Mouse (Mus musculus) urinary bladder, adult 2 months (tissue): Measurements from ENCODE around the gene Elmo1. TPM values are rescaled to one million over a fixed set of nuclear protein-coding genes. Genes with fewer than 3 reads are reported as not detected.

Experiments used
- DNase-seq: peaks from one replicate; pipeline ENCODE4 v3.0.0; 2022; ENCODE audit warnings: low spot score
- polyA plus RNA-seq: library from polyadenylated mRNA; depleted of rRNA; stranded (reverse); fragments of >200 nt; gene quantifications from 2 replicates; pipeline ENCODE4 v1.2.3, GENCODE M21; 2012

The Elmo1 gene
- polyA plus RNA-seq, 1 experiment = 9.8 TPM

DNA sequence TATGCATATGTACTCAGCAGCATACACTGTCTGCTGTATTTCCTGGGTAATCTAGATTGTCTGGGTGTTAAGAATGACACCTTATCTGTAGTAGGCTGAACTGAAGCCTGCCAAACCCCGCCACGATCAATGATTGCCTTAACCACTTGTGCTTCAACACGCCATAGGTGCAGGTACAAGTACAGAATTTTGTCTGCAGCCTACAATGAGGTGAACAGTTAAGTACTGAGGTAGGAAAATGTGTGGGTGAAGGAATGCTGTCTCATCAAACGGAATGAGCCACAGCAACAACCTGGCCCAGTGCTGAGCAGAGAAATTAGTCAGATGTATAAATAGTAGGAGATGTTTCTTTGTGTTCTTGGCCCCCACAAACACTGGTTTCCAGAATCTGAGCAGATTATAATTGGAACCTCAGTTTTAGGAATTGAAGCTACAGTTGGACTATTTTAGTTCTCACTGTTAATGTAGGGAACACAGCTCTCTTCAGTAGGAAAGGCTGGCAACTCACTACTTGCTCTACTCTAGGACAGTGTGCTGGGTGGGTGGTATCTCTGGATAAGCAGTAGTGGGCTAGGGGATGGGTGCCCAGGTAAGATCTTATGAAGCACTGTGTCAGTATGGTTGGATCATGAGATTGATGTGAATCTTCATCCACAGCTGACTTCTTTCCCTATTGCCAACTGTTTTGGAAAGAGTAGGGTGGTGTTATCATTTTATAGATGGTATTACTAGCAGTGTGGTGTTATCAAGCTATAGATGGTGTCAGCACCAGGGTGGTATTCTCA is 4.7 kb downstream of the Elmo1 start:
- no peak for DNase-seq

DNA sequence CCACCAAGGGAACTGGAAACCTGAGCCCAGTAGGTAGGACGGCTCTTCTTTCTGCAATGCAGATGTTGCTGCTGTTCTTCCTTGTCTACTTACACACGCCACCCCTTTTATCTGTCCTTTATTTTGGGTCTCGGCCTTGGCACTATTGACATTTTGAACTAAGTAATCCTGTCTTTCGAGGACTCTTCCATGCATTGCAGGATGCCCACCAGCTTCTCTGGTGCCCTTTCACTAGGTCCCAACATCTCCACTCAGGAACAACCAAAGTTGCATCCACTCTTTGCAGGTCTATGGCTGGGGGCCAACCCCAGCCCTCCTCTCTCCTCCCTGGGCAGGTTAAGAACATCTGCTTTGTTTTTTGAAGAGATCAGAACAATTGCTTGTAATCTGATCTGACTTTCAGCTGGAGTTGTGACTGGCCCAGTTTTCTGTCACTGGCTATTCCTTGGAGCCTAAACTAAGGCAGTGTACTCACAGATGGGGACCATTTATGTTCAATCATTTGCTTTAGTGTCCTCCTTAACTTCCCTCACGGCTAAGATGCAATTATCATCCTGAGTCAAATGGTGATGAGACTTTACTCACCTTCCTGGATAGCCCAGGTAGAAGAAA is 6.7 kb downstream of the Elmo1 start:
- no peak for DNase-seq

DNA sequence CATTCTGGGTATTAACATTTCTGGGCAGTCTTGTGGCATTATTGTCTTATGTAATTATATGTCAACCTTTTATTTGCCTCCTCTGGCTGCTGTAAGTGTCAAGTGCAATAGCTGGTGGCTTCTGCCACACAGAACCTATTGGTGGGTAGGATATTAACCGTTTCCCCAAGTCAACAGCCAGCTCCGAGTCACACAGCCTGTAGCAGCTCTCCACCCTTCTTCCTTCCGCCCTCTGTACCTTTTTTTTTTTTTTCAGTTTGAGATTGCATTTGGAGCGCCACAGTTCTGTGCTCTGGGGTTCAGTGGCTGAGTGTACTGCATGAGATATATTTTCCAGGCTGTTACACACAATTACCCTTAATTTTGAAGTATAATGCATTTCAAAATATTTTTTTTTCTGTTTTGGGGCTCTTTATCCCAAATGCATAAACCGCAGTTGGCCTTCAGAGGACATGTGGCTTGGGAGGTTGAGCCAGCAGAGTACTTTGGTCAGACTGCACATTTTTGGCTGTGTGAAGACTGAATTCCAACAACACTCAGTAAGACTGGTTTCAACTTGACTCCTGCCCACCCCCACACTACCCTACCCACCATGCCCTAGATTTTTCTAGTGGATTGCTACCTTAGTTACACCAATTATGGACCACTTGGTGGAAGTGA is 7.7 kb downstream of the Elmo1 start:
- no peak for DNase-seq

DNA sequence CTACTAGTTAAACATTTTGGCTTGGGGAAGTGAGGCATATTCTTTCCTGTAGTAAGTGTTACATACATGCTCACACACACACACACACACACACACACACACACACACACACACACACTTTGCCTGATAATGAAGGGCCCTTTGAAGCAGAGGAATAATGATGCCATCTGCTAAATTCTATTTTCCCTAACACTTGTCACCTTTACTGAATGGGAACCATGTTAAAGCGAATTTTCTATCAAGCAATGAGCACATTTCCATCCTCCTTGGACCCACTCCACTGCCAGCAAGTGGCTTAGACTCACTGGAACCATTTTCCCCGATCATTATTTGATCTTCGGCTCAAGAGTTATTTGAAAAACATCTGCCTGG is 8.2 kb downstream of the Elmo1 start:
- no peak for DNase-seq

DNA sequence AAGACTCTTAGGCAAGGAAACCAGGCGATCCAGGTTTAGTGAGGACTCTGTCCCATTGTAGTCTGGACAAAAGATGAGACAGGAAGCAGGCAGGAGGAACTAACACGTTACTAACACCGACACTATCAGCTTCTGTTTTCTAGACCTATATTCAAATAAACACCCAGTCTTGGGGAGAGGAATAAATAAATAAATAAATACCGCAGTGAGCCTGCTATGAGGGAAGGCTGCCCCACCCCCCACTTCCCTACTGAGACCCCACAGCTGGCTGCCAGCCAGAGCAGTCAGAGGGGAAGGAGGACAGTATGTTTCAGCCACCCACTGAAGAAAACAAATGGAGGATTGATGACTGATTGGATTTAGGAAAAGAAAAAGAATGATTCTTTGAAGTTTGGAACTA is 9.2 kb downstream of the Elmo1 start:
- DNase-seq = no peak

DNA sequence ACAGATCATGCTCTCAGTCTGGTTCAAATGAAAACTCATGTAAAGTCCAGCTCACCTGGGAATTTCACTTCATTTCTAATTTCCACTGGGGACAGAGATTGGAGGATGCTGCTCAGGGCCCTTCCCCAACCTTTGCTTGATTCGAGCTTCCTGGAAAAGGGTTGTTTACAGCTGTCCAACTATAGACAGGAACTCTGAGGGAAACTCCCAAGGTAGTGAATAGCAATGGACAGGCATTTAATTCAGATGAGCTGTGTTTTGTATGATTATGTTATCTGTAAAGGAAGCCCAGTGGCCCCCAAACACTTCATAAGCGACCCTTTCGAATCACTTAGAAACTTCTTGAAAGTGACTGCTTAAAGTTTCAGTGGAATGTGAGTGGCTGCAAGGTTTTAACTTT is 10.0 kb downstream of the Elmo1 start:
- no peak for DNase-seq

DNA sequence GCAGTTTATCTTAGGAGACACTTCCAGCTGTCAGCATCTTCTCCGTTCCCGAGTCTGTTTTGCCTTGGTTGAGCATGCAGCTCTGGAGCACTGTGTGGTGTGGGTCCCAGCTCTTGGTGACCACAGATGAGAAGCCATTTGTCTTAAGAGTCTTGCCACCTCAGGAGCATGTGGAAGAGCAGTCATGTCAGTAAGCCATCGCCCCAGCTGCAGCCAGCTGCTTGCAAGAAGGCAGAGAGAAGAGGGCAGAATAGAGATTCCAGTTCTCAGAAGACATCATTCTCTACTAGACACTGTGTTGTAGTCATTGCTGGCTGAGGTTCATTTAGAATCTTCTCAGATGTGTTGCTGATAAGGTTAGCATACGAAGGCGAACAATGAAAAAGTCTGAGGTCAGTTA is 11.3 kb downstream of the Elmo1 start:
- no peak for DNase-seq

DNA sequence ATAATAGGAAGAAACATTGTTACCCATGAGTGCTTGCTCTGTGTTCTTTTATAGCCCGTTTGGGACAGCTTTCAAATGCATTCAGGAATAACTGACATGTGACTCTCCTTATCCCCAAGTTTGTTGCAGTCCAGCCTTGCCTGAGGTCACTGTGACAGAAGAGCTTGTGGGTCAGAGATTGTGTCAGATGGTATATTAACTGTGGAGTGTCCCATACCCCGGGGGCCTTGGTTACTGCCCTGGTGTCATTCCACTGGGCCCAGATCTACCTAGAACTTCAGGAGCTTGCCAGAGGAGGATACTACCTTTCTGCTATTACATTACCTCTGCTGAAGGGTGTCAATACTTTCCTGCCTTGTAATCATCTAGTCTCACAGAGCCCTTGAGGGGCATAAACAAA is 14.4 kb downstream of the Elmo1 start:
- DNase-seq = no peak

DNA sequence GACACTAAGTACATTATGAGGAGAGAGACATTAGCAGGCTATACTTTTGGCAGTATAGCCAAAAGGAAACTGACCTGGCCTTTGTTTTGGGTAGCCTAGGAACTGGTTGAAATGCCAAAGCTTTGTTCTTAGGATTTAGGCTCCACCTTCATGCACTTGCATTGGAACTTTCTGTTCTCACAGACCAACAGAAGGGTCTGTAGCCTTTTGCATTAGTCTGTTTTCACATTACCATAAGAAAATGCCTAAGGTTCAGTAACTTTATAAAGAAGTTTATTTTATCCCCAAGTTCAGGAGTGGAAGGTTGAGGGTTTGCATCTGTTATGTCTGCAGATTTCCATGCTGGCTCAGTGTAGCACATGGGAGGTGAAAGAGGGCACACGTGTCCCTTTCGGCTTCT is 15.6 kb downstream of the Elmo1 start:
- no peak for DNase-seq

DNA sequence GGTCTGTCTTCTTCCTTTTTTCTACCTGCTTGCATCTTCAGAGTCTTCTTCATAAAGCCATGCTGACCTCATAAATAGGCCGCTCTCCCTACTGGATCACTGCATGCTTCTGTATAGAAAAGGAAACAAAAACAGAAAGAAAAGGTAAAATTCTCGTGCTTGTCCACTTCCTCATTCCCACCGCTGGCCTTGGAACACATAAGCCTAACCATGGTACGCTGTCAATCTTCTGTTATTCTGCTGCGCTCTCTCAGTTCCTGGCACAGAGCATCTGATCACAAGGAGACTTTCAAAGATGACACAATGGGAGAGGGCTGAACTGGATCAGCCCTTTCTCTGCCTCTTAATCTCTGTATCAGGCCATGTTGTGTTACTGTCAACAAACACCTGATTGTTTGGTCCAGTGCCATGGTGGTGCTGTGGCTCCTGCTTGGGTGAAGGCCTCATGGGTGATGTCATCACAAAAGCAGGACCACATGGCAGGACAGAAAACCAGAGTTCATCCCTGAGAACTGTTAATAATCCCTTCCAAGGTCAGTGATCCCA is 17.6 kb downstream of the Elmo1 start:
- no peak for DNase-seq

DNA sequence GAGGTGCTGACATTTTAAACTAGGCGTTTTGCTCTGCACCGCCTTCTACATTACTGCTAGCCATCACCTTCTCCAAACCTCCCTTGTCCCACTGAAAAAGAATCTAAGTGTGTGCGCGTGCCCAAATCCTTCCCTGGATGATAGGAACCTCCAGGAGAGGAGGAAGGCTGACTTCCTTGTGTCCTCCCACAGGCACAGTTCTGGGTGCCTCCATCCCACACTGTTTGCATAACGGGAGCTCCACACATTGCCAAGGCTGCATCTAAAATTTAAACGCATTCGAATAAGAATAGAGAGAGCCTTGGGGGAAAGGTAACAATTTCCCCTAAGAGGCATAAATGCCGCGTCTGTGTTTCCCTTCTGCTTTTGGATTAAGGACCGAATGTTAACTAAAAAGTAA is 18.6 kb downstream of the Elmo1 start:
- DNase-seq = no peak

DNA sequence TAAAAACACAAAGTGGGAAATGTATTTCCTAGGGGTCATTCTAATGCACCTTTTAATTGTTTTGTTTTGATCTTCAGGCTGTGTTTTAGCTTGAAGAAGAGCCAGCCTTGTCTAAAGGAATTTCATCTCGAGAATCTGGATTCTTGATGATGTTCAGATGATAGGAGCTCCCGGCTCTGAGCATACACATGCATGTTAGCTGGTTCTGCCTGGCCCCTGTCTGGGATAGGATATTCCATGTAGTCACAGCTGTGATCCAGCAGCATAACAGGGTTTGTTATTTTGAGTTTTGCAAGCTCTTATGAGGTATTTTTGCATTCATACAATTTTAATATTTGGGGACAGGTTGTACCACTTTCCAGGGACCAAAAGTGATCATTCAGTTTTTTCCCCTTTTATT is 19.1 kb downstream of the Elmo1 start:
- no peak for DNase-seq

DNA sequence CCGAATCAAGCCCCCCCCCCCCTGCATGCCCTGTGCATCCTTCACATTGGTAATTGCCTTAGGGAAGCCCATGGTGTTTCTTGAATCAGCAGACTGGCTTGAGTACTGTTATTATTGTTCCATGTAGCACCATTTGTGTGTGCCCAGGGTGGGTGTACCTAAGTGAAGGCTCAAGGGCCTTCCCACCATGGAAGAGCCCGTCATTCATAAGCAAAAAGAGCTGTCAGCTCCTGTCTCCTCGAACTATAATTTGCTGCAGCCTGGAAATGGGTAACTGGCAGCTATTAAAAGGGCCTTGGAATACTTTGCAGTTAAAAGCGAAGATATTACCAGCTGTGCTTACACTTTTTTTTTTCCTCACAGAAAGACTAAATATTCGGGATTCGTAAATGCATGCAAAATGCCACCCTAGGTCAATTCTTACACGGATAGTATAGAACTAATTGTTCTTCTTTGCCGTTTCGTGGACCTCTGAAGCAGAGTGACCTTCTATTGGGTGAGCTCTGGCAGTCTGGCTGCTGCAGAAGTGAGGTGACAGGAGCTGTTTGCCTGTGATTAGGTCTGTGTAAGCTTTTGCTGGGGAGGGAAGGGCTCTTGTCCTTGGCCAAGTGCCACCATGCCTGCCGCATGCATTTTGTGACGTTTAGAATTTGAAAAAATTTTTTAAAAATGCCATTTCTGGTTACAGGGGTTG is 19.7 kb downstream of the Elmo1 start:
- no peak for DNase-seq

DNA sequence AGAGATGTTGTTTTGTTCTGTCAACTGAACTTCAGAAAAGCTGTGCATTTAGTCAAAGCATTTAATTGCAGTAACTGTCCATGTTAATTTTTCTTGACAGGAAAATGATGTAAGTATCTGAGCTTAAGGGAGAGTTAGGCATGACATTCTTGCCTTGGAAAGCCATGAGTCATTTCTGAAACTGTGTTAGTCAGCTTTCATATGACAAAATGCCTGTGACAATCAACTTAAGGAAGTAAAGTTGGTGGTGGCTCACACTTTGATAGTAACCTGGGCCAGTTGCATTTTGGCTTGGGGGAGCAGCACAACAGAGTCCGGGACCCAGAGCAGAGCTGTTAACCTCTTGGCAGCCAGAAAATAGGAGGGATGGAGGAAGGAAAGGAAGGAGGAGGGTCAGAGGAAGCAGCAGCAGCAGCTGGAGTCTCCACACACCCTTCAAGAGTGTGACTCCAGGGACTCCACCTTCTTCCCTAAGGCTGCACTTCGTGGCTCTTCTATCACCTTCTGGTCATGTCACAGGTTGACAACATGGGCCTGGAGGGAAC is 20.9 kb downstream of the Elmo1 start:
- no peak for DNase-seq

DNA sequence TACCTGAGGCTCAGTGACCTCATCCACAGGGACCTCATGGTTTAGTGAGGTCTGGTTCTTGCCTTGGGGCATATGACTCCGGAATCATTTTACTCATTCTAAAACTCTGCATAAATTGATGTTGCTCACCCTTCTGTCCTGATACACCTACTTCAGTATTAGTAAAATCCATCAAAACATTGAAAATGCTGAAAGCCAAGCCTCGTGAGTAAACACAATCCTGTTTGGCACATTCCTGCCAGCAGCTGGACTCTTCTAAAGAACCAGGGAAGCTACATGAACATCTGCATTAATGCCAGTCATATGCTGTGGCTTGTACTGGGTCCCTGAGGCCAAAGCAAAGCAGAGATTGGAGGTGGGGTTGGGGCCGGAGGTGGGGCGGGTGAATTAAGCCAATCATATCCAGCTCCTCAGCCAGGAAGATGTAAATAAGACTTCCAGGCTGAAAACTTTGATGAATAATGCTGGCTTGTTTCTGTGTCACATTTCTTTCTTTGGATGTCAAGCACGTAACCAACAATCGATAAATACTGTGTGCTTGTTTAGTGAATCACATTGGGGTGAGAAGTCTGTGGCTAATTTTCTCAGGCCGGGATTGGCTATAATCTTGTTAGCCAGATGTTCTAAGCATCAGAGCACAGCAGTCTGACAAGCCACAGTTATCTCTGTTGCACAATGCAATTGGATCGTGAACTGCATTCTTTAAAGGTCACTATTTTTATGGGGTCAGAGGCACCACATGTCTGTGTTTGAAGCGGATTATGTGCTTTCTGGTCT is 24.9 kb downstream of the Elmo1 start:
- DNase-seq = no peak

DNA sequence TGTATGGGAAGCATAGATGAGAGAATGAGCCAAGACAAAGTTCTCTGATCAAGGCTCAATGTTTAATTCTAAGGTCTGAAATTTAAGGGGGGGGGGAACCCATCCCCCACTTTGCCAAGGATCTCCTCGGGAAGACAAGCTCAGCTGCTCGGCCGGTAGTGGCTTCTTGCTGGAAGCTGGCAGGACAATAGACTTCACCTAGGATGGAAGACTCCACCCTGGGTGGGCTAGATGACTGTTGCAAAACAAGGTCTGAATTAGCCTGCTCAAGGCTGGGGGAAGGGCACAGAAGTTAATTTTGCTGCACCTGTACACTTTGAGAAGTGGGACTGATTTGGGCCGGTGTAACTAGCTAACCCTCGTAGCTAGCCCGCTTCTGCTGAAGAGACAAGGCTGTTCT is 25.6 kb downstream of the Elmo1 start:
- DNase-seq = no peak

DNA sequence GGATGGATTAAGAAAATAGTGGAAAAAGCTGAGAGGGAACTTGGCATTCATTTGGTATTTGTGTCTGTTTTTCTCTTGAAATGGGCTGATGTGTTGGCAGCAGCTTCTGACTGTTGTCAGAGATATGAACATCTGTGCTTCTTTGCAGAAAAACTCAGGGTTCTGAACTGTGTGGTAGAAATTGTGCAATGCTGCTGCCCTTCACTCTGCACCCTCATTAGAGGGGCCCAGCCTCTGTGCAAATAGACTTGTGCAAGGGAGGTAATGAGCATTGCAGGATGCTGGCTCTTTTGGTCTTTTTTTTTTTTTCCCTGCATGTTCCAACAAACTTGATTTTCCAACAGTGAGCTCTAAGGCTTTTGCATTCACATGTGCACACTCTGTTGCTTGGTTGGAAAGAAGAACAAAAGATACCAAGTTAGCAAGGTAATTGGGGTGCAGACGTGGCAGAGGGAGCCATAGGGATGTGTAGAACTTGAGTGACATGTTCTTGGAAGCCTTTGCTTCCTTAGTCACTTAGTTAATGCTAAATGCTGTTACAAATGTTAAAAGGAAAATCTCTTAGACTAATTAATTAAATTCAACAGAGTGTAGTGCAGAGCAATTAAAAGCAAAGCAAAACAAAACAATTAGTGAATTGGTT is 26.6 kb downstream of the Elmo1 start:
- DNase-seq = no peak

DNA sequence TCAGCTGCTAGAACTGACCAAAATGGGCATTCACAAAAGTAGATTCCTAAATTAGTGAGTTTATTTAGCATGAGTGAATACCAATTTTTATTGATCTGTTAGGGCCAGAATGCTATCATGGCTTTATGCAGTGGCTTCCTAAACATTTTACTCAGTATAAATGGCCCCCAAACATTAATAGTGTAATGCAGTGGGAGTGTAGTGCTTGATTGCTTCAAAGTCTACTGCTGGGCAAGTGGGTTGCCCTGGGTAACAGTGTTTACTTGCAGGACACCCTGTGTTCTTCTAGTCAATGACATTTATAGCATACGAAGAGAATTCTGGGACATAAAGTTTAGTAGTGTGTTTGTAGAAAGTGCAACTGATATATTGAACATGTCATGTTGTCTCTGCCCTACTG is 27.3 kb downstream of the Elmo1 start:
- DNase-seq = no peak

DNA sequence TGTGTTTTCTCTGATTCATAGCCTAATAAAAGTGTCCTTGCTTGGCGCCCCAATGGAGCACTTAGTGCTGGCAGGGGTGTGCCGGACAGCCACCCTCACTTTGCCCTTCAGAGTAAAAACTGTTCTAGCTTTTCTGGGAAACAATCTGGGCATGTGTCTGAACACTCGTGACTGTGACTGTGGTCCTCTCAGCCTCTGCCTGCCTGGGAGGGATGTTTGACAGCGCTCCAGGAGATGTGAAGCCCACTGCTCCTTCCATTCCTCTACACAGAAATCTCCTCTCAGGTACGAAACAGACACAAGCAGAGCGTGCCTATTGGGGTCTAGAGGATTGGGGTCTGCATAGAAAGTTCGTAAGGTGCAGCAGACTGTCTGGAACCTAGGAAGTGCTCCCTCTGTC is 28.5 kb downstream of the Elmo1 start:
- DNase-seq = no peak

DNA sequence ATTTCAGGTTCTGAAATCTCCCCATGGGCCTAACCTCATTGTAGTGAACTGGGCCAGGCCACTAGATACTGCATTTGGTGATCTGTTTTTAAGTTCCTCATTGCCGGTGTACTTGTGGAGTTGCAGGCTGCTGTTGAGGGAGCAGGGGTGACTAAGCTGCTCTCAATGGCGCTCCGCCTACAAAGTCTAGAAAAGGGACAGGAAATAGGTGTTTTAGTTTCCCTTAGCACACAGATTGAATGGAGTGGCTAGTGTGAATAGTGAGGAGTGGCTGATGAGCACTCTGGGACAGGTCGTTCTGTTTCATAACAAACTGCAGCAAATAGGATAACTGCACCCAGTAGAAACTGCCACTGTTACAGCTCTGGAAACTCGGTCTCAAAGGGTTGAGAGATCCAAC is 30.3 kb downstream of the Elmo1 start:
- DNase-seq = no peak
